Mouse (Mus musculus) CH12.LX (cell line): ENCODE data around the gene Tcte1. TPM values are rescaled to one million over a fixed set of nuclear protein-coding genes. Genes with fewer than 3 reads are reported as not detected.

Source experiments
- DNase-seq: peaks from one replicate; pipeline ENCODE4 v3.0.0-alpha.2; 2013; ENCODE audit errors: extremely low read depth
- H3K27ac ChIP-seq: 2 replicates; pipeline ENCODE4 v1.5.1; 2012; ENCODE audit warnings: low read depth, mild to moderate bottlenecking, control low read depth, moderate library complexity; ENCODE audit not compliant: insufficient read depth
- H3K27me3 ChIP-seq: replicated peaks from 2 replicates; pipeline ENCODE3; 2012; ENCODE audit warnings: inconsistent platforms
- H3K36me3 ChIP-seq, 2 experiments: replicated peaks in 1 of 2; 2 replicates each; pipeline versions ENCODE3 to v1.6.1; 2012; ENCODE audit warnings: inconsistent platforms in 1 of 2, low read length in 1 of 2, mild to moderate bottlenecking in 1 of 2, mixed read lengths in 1 of 2, moderate library complexity in 1 of 2; ENCODE audit not compliant: control insufficient read depth in 1 of 2, insufficient read depth in 1 of 2
- H3K4me1 ChIP-seq, 2 experiments: 2 replicates each; pipeline ENCODE4 v1.6.1; 2012; ENCODE audit warnings: inconsistent platforms in 1 of 2, moderate library complexity in 1 of 2; ENCODE audit not compliant: insufficient read depth in 2 of 2, control insufficient read depth in 1 of 2
- H3K4me2 ChIP-seq: 2 replicates; pipeline ENCODE4 v1.6.1; 2012; ENCODE audit warnings: low read depth, mild to moderate bottlenecking, control low read depth; ENCODE audit not compliant: poor library complexity, insufficient read depth, severe bottlenecking
- H3K4me3 ChIP-seq, 3 experiments: fragments of 150-350 bp in 1 of 3; sonication (generic) in 1 of 3; replicated peaks in 1 of 3; 2 replicates each; pipeline versions ENCODE3 to v1.5.1; 2011 to 2012; ENCODE audit warnings: low read depth in 2 of 3, low read length in 2 of 3, mild to moderate bottlenecking in 2 of 3, moderate library complexity in 2 of 3, control low read depth in 1 of 3, improper control_type of control experiment in 1 of 3, inconsistent platforms in 1 of 3, mixed read lengths in 1 of 3; ENCODE audit not compliant: poor library complexity in 1 of 3
- H3K79me2 ChIP-seq: replicated peaks from 2 replicates; pipeline ENCODE4 v1.6.1; 2012; ENCODE audit warnings: mild to moderate bottlenecking, moderate library complexity; ENCODE audit not compliant: control insufficient read depth, poor library complexity, insufficient read depth, severe bottlenecking; ENCODE audit errors: extremely low read depth
- H3K9ac ChIP-seq: 2 replicates; pipeline ENCODE4 v1.6.1; 2012; ENCODE audit warnings: low read depth, mild to moderate bottlenecking, control low read depth, moderate library complexity; ENCODE audit not compliant: insufficient read depth
- H3K9me3 ChIP-seq: replicated peaks from 2 replicates; pipeline ENCODE3; 2012; ENCODE audit warnings: low read length, inconsistent platforms, mixed read lengths
- CHD1 ChIP-seq: IDR thresholded peaks from 2 replicates; pipeline ENCODE4 v1.6.1; 2012; ENCODE audit warnings: low read depth, low read length, improper control_type of control experiment, inconsistent platforms
- EP300 ChIP-seq: IDR thresholded peaks from 2 replicates; pipeline ENCODE4 v1.6.1; 2011; ENCODE audit warnings: low read length, improper control_type of control experiment
- ETS1 ChIP-seq: conservative IDR thresholded peaks from 2 replicates; pipeline ENCODE4 v1.6.1; 2012; ENCODE audit warnings: low read depth, mild to moderate bottlenecking, inconsistent platforms, low read length, improper control_type of control experiment, moderate library complexity
- HCFC1 ChIP-seq: IDR thresholded peaks from 2 replicates; pipeline ENCODE4 v1.6.1; 2012; ENCODE audit warnings: low read depth, mild to moderate bottlenecking, inconsistent platforms, low read length, improper control_type of control experiment
- IRF4 ChIP-seq: IDR thresholded peaks from 2 replicates; pipeline ENCODE4 v1.6.1; 2014; ENCODE audit warnings: low read depth, mild to moderate bottlenecking, inconsistent platforms, low read length, improper control_type of control experiment
- JUND ChIP-seq: conservative IDR thresholded peaks from 2 replicates; pipeline ENCODE4 v1.6.1; 2011; ENCODE audit warnings: low read depth, low read length, improper control_type of control experiment
- MAFK ChIP-seq: IDR thresholded peaks from 2 replicates; pipeline ENCODE4 v1.6.1; 2011; ENCODE audit warnings: low read length, improper control_type of control experiment; ENCODE audit not compliant: insufficient replicate concordance
- MAX ChIP-seq: IDR thresholded peaks from 2 replicates; pipeline ENCODE4 v1.6.1; 2011; ENCODE audit warnings: low read length, improper control_type of control experiment
- MAZ ChIP-seq: IDR thresholded peaks from 2 replicates; pipeline ENCODE4 v1.6.1; 2012; ENCODE audit warnings: low read depth, mild to moderate bottlenecking, inconsistent platforms, low read length, improper control_type of control experiment, moderate library complexity
- MEF2A ChIP-seq: IDR thresholded peaks from 2 replicates; pipeline ENCODE4 v1.6.1; 2014; ENCODE audit warnings: low read depth, mild to moderate bottlenecking, inconsistent platforms, low read length, improper control_type of control experiment, borderline replicate concordance
- MXI1 ChIP-seq: IDR thresholded peaks from 2 replicates; pipeline ENCODE4 v1.6.1; 2011; ENCODE audit warnings: mild to moderate bottlenecking, low read depth, low read length, improper control_type of control experiment
- MYC ChIP-seq: IDR thresholded peaks from 2 replicates; pipeline ENCODE4 v1.6.1; 2011; ENCODE audit warnings: low read depth, mild to moderate bottlenecking, improper control_type of control experiment, low read length
- NELFE ChIP-seq: IDR thresholded peaks from 2 replicates; pipeline ENCODE4 v1.6.1; 2011; ENCODE audit warnings: low read depth, low read length, improper control_type of control experiment
- NRF1 ChIP-seq: IDR thresholded peaks from 2 replicates; pipeline ENCODE4 v1.6.1; 2014; ENCODE audit warnings: low read depth, mild to moderate bottlenecking, inconsistent platforms, low read length, improper control_type of control experiment, moderate library complexity
- PAX5 ChIP-seq: IDR thresholded peaks from 2 replicates; pipeline ENCODE4 v1.6.1; 2012; ENCODE audit warnings: low read length, inconsistent platforms, mixed read lengths
- POLR2A ChIP-seq: IDR thresholded peaks from 2 replicates; pipeline ENCODE4 v1.6.1; 2011; ENCODE audit warnings: low read depth, mild to moderate bottlenecking, improper control_type of control experiment, low read length
- POLR2AphosphoS2 ChIP-seq: IDR thresholded peaks from 2 replicates; pipeline ENCODE4 v1.6.1; 2011; ENCODE audit warnings: low read depth, low read length, improper control_type of control experiment
- RAD21 ChIP-seq: IDR thresholded peaks from 2 replicates; pipeline ENCODE4 v1.6.1; 2011; ENCODE audit warnings: low read depth, mild to moderate bottlenecking, low read length, improper control_type of control experiment, moderate library complexity
- TBP ChIP-seq: conservative IDR thresholded peaks from 2 replicates; pipeline ENCODE4 v1.6.1; 2011; ENCODE audit warnings: low read depth, low read length, improper control_type of control experiment
- TCF12 ChIP-seq: IDR thresholded peaks from 2 replicates; pipeline ENCODE4 v1.6.1; 2014; ENCODE audit warnings: low read depth, mild to moderate bottlenecking, inconsistent platforms, low read length, improper control_type of control experiment
- UBTF ChIP-seq: IDR thresholded peaks from 2 replicates; pipeline ENCODE4 v1.6.1; 2012; ENCODE audit warnings: low read depth, mild to moderate bottlenecking, inconsistent platforms, low read length, improper control_type of control experiment, moderate library complexity
- USF1 ChIP-seq: IDR thresholded peaks from 2 replicates; pipeline ENCODE4 v1.6.1; 2014; ENCODE audit warnings: low read depth, mild to moderate bottlenecking, inconsistent platforms, low read length, improper control_type of control experiment
- USF2 ChIP-seq: conservative IDR thresholded peaks from 2 replicates; pipeline ENCODE4 v1.6.1; 2011; ENCODE audit warnings: low read depth, low read length, improper control_type of control experiment
- ZC3H11A ChIP-seq: IDR thresholded peaks from 2 replicates; pipeline ENCODE4 v1.6.1; 2012; ENCODE audit warnings: low read depth, mild to moderate bottlenecking, inconsistent platforms, low read length, improper control_type of control experiment
- ZKSCAN1 ChIP-seq: IDR thresholded peaks from 2 replicates; pipeline ENCODE4 v1.6.1; 2012; ENCODE audit warnings: low read depth, inconsistent platforms, low read length, improper control_type of control experiment, borderline replicate concordance
- ZNF384 ChIP-seq: IDR thresholded peaks from 2 replicates; pipeline ENCODE4 v1.6.1; 2012; ENCODE audit warnings: low read depth, low read length, improper control_type of control experiment, inconsistent platforms
- dilution Hi-C: fragments of 300-500 bp; cut with MboI; formaldehyde crosslinking; loops from 2 replicates; pipeline ENCODE4 v1.14.3; 2020; ENCODE audit warnings: low sequenced_read_pairs; ENCODE audit not compliant: extremely low pct_unique_long_range_greater_than_20kb, extremely low pct_ligation_motif_present
- in situ Hi-C: fragments of 300-500 bp; cut with MboI; formaldehyde crosslinking; loops from 3 replicates; pipeline ENCODE4 v1.14.3; 2019; ENCODE audit warnings: low sequenced_read_pairs, low pct_ligation_motif_present, low pct_unique_long_range_greater_than_20kb, mixed read lengths
- polyA plus RNA-seq: library from polyadenylated mRNA; unstranded; fragments of >175 nt; gene quantifications from 2 replicates; pipeline ENCODE4 v1.2.1, GENCODE M21; 2012; ENCODE audit warnings: low read depth; ENCODE audit not compliant: insufficient read length
- total RNA-seq, 2 experiments: library from RNA; depleted of rRNA; stranded (reverse); fragments of 300-350 nt in 1 of 2; fragments of >200 nt in 1 of 2; gene quantifications; 2 replicates each; pipeline ENCODE4 v1.2.3; 2012 to 2014

The Tcte1 gene
- total and polyA plus RNA-seq, 3 experiments = not detected

DNA sequence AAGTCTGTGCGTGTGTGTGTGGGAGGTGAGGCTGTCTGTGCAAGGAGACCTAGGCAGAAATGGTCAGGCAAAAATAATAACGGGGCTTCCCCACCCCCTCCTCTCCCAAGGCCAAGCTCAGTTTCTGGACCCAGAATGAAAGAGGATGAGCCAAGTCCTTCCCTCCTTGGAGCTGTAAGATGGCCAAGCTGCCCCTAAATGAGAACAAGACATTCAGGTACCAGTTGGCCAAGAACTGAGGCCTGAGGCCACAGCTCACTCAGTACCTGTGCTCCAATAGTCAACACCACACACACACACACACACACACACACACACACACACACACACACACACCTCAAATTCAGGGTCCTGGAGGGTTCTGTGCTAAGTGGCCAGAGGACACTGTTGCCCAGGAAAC lies 19.5 kb downstream of the Tcte1 start:
- DNase-seq = no peak
- Histone ChIP-seq H3K9me3 (peaks cover 2% of the 10 kb centered on the region), H3K27ac (no peak overlapping the region), H3K9ac (no peak overlapping the region), H3K36me3 (no peaks in the 10 kb centered on the region), H3K27me3 (peaks cover 62% of the 10 kb centered on the region), H3K4me1 (peaks cover 16% of the 10 kb centered on the region in 2 experiments), H3K4me3 (no peak overlapping the region), H3K79me2 (no peaks in the 10 kb centered on the region), H3K4me2 (no peak overlapping the region)
- dilution Hi-C loops (no loop called here), in situ Hi-C loops (no loop called here)
- TF ChIP-seq NELFE (no peak), MEF2A (no peak), RAD21 (no peak), USF2 (no peak), CHD1 (no peak), ETS1 (no peak), TCF12 (no peak), EP300 (no peak), POLR2A (no peak), ZKSCAN1 (no peak), HCFC1 (no peak), USF1 (no peak), MYC (no peak), MAX (no peak), UBTF (no peak), PAX5 (no peak), MAZ (no peak), ZNF384 (no peak), MXI1 (no peak), POLR2AphosphoS2 (no peak)

DNA sequence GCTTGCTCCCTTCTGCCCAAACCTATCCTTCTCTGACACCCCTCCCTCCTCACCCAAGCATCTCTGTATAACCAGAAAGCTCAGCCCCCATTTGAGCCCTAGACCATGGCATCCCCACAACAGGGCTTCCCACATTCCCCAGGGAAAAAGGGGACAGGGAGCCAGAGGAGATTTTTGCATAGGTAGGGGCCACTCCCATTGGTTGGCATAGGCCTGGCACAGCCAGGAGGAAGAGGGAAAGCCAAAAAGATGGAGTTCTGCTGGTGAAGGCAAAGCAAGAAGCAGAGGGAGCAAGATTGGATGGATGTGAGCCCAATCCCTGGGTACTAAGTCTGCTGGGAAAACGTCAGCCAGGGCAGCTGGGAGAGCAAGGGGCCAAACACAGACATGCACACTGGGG lies 19.9 kb downstream of the Tcte1 start:
- DNase-seq = no peak
- no peaks in the 10 kb centered on the region for H3K36me3 ChIP-seq
- H3K4me2 ChIP-seq = no peak overlapping the region
- no peak overlapping the region for H3K4me3 ChIP-seq
- H3K9ac ChIP-seq = no peak overlapping the region
- dilution Hi-C loops = no loop called here
- in situ Hi-C loops = no loop called here
- H3K27me3 ChIP-seq = peaks cover 58% of the 10 kb centered on the region
- H3K79me2 ChIP-seq = no peaks in the 10 kb centered on the region
- peaks cover 2% of the 10 kb centered on the region for H3K9me3 ChIP-seq
- peaks cover 16% of the 10 kb centered on the region in 2 experiments for H3K4me1 ChIP-seq
- TF ChIP-seq MAFK (no peak), MAX (no peak), TBP (no peak), TCF12 (no peak), IRF4 (no peak), ZC3H11A (no peak), JUND (no peak), NRF1 (no peak), EP300 (no peak), ZNF384 (no peak), ETS1 (no peak), PAX5 (no peak), MEF2A (no peak), POLR2A (no peak)
- no peak overlapping the region for H3K27ac ChIP-seq
